Mouse (Mus musculus) spleen, adult 2 months (tissue): ENCODE data around the gene Tbx21.

Source experiments
- CTCF ChIP-seq: fragments of 200-500 bp; IDR thresholded peaks from 2 replicates; pipeline ENCODE4 v1.5.1; 2011; ENCODE audit warnings: mild to moderate bottlenecking, inconsistent platforms; ENCODE audit not compliant: insufficient read depth, insufficient read length, insufficient replicate concordance; ENCODE audit errors: extremely low read depth
- POLR2A ChIP-seq: fragments of 200-500 bp; IDR thresholded peaks from 2 replicates; pipeline ENCODE4 v1.6.1; 2011; ENCODE audit warnings: low read depth, low read length, inconsistent platforms

- TF ChIP-seq CTCF: no peak
- no peak for TF ChIP-seq POLR2A
Observed at GRCm38 (mm10) chr11:97112519-97113125, 2.5 kb downstream of the Tbx21 start.
